Mouse (Mus musculus): Measurements from ENCODE around the gene Ift122.

Ift122 gene

DNA sequence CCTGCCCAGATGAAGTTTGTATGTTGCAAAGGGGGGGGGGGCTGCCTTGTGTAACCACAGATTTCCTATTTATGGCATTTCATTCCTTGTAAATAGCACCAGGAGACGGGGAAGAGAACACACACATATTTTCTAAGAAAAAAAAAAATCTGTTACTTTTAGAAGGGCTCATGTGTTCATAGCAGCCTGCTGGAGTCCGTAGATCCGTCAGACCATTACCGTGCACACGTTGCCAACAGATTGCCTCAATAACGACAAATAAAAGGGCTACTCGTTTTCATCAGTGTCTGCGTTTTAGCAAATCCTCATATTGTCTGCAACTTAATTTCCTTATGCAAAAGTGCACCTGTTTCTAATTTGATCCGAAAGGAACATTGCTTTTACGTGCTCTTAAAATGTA is 73.1 kb downstream of the Ift122 start:
- in situ Hi-C loops (cut with MboI, MseI), result no loop called here

DNA sequence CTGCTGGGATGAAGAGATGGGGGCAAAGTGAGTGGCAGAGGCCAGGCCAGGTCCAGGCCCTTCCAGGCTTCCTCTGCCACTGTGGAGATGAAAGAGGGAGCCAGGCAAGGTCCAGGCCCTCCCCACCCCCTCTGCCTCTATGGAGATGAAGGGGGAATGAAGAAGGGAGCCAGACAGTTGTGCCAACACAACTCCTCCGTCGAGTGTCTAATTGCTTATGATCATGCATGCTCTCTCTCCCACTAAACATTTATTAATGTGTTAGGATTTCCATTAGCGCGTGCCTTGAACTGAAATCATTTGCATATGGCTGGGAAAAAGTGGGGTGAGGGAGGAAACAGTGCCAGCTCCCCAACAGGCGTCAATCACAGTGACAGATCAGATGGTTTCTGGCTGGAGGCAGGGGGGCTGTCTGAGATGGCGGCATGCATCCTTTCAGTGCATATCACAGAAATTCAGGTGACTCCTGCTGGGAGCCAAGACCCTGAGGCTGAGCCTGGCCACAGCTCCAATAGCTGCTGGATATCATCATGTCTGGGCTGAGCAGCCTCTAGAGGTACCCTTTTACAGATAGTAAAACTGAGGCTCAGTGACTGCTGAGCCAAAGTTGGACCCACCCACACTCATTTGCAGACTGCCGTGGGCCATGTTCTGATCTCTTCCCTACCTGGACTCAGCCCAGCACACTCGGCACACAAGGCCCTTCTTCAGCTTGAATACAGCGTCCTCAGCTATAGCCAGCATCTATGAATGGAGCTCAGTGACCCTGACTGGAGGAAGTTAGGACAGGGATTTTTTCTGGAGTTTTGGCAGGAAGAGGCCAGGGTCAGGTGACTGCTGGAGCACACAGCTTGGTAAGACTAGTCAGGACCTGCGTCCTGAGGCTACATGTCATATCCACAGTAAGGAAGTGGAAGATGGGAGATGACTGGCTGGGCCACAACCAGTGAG is 74.3 kb downstream of the Ift122 start:
- in situ Hi-C loops (cut with MboI, MseI), result no loop called here

DNA sequence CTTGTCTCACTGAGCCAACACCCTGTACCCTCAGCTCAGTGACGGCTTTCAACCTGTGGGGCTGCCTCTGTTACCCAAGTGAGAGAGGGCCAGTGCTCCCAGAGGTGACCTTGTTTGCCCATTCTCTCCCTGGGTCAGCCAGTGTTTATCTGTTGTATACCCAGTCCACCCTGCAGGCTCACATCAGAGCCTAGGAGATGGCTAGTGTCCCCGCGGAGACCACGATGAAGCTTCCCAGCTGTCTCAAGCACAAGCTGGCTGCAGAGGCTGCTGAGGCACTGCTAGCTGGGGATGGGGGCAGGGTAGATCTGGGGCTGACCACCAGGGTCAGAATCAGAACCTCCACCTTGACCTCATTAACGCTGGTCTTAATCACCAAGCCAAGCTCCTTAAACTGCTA is 76.7 kb downstream of the Ift122 start:
- in situ Hi-C loops (cut with MboI, MseI), result no loop called here

- in situ Hi-C loops (cut with MboI, MseI), result no loop called here
These were observed 78.4 kb downstream of the Ift122 start, which contains the start of gene Rho for GRCm38 (mm10) chr6:115931639-115932038. Rho (plus strand) TSS chr6:115931748.

- in situ Hi-C loops (cut with MboI, MseI), result no loop called here
These were observed 79.1 kb downstream of the Ift122 start for GRCm38 (mm10) chr6:115932391-115932790.

DNA sequence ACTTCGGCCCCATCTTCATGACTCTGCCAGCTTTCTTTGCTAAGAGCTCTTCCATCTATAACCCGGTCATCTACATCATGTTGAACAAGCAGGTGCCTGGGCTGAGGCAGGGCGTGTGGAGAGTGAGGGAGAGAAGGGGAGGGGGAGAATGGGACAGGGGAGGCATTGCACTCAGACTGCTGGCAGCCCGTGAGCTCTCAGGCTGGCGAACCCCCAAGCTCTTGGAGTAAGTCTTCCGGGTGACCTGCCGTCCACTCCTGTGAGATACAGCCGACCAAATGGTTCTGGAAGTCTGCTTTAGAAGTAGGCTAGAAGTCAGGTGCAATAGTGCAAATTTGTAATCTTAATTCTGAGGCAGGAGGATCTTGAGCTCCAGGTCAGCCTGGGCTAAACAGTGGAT is 82.3 kb downstream of the Ift122 start:
- in situ Hi-C loops (cut with MboI, MseI), result no loop called here

- in situ Hi-C loops (cut with MboI, MseI), result no loop called here
These were observed 84.7 kb downstream of the Ift122 start for GRCm38 (mm10) chr6:115938011-115938410.

GRCm38 (mm10) chr6:115938798-115939197 is 85.5 kb downstream of the Ift122 start:
- in situ Hi-C loops (cut with MboI, MseI), result no loop called here

GRCm38 (mm10) chr6:115940603-115941002 is 87.3 kb downstream of the Ift122 start:
- in situ Hi-C loops (cut with MboI, MseI), result no loop called here

DNA sequence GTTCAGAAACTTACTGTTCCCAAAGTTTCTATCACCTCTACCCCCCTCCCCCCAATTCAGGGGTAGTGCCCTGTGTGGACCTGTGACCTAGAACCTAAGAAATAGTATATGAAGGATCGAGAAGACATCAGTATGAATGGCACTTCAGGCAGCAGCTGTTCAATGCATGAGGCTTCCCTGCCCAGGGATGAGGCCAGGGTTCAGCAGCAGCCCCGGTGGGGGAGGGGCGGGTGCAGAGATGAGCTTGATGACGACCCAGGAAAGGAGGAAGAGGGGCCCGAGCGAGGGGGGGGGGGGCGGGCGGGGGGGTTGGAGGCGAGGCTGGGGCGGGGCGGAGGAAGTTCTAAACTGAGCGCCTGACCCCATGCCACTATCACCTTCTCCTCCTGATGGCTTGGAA is 87.9 kb downstream of the Ift122 start:
- in situ Hi-C loops (cut with MboI, MseI), result no loop called here

DNA sequence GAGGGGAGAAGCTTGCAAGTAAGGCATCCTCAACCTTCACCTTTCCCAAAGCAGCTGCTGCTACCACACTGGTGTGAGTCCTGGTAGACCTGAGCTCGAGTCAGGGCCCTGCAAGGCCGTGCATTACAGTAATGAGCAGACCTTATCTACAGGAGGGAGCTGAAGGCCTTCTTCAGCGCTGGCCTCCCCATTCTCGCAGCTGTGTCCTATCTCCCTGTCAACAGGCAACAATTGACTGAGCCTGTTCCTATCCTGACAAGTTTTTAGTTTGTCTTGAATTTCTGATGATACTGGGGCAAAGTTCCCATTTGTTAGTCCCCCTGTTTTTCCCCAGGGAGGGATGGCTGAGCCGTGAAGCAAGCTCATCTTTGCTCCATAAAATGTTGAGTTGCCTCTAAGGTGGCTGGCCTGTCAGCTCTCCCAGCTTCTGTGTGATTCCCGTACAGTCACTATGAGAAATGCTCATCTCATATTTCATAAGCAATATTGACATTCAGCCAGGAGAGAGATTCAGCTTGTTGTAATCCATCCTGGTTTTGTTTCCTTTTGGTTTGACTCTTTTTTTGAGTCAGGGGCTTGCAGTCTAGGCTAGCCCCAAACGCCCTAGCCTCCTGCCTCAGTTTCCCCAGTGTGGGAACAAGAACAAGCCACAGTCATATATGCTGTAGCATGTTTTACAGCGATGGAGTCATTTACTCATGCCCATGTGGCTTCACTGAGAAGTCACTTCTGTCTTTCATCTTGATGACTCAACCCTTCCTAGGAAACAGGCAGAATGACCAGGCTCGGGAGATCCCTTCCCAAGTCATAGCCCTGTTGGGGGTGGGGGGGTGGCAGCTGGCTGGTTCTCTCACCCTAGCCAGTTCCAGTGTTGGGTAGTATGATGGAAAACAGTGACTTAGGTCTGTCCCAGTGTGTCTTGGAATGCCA is 90.5 kb downstream of the Ift122 start:
- in situ Hi-C loops (cut with MboI, MseI), result no loop called here

- in situ Hi-C loops (cut with MboI, MseI), result no loop called here
These were observed 91.4 kb downstream of the Ift122 start, which contains the start of gene H1foo for GRCm38 (mm10) chr6:115944638-115945037. H1foo (plus strand) TSS chr6:115944938.

- in situ Hi-C loops (cut with MboI, MseI), result no loop called here
These were observed 92.4 kb downstream of the Ift122 start for GRCm38 (mm10) chr6:115945633-115946032.

DNA sequence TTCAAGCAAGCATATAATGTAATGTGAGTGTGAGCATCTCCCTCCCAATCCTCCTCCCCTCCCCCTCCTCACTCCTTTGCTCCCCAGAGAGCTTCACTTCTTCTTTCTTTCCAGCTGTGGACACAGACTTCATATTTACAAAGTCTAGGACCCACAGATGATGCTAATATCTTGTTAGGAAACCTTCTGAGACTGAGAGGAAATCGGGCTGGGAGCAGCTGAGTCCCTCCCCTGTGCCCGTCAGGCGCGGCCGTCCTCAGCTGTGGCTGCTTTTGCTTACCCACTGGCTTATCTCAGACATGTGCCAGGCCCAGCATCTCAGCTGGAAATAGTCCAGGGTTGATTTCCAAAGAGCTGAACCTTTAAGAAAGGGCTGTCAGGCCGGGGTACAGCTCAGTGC is 93.1 kb downstream of the Ift122 start:
- in situ Hi-C loops (cut with MboI, MseI), result no loop called here

DNA sequence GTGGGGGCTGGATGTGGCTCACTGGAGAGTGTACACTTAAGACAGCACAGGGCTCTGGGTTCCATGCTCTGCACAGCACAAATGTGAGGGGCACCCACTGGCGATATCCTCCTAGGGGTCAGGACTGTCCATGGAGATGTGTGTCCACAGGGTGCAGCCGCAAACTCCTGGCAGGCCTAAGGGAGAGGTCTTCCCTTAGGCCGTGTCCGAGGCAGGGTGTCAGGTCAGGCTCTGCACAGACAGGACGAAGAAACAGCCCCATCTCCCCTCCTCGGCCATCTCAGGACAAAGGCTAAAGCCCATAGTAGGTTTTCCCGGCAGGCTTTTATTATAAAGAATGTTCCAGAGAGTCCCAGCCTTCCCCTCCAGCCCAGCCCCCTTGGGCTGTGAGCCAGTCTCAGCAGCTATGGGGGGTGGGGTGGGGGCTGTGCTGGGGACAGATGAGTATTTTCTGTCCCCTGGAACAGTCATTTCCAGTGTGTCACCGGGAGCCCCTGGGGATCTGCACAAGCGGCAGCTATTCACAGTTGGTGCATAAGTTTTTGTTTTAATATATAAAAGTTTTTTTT is 101.3 kb downstream of the Ift122 start:
- in situ Hi-C loops (cut with MboI, MseI), result no loop called here

- in situ Hi-C loops (cut with MboI, MseI), result no loop called here
These were observed 101.9 kb downstream of the Ift122 start for GRCm38 (mm10) chr6:115955169-115955568.

GRCm38 (mm10) chr6:115955664-115956063 is 102.4 kb downstream of the Ift122 start:
- in situ Hi-C loops (cut with MboI, MseI), result no loop called here

DNA sequence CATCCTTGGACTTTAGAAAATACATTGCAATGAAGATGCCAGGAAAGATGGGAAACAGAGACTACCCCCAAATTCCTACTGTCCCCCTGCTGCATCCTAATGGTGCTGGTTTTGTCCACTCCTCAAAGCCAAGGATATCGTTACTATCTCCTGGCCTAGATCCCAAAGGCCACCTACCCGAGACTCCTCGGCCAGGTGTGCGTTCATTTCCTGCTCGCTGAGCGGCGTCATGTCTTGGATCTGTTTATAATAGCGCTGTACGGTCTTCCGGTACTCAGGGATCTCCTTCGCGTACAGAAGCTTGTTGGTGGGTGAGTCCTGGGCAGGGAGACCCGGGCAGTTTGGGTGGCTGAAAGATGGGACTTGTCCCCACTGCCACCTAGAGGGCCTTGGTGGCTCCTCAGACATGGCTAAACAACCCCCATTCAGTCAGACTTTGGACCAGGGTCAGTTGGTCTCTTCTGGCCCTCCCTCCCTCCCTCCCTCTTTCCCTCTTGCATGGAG is 103.2 kb downstream of the Ift122 start:
- in situ Hi-C loops (cut with MboI, MseI), result no loop called here

- in situ Hi-C loops (cut with MboI, MseI), result no loop called here
These were observed 103.8 kb downstream of the Ift122 start for GRCm38 (mm10) chr6:115956922-115957601.

DNA sequence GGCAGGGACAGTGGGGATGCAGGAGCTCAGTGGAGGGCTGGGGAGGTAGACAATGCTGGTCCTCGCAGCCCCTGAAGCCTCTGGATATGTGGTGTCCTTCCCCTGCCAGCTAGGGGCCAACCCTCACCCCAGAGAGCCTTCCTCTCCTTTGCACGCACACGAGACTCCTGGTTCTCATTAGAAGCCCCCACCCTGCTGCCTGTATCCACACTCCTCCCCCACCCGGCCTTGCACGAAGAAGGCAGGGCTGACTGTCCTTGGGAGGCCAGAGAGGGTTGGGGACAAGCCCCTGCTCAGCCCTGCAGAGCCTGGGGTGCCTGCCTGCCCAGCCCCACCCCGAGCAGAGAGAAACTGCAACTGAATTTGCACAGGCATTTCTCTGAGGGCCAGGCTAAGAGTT is 104.4 kb downstream of the Ift122 start:
- in situ Hi-C loops (cut with MboI, MseI), result no loop called here

GRCm38 (mm10) chr6:115958445-115958844 is 105.2 kb downstream of the Ift122 start:
- in situ Hi-C loops (cut with MboI, MseI), result no loop called here
